Mouse (Mus musculus): ENCODE measurements around the gene Rerg. TPM values are rescaled to one million over a fixed set of nuclear protein-coding genes. Genes with fewer than 3 reads are reported as not detected.

Rerg gene
- total RNA-seq, 2 experiments from 2014 or later = 8.9 to 9.4 TPM

- DNase-seq = peak; percentile 50 to 70
- intact Hi-C loops (cut with DNase I) = loop anchor here (1.0 kb wide), 2 partner anchors 71 to 94 kb away; no protein-coding TSS in a partner anchor
Observed at GRCm38 (mm10) chr6:137098232-137099191, 71.8 kb downstream of the Rerg start.

GRCm38 (mm10) chr6:137094475-137094874 is 75.8 kb downstream of the Rerg start:
- intact Hi-C loops (cut with DNase I) = no loop called here

GRCm38 (mm10) chr6:137088469-137088868 is 81.8 kb downstream of the Rerg start:
- intact Hi-C loops (cut with DNase I) = no loop called here
- no peak for DNase-seq

More at GRCm38 (mm10) chr6:137094475-137094874, 75.8 kb downstream of the Rerg start:
- DNase-seq = no peak

- intact Hi-C loops (cut with DNase I) = no loop called here
- no peak for DNase-seq
Observed at GRCm38 (mm10) chr6:137087956-137088355, 82.3 kb downstream of the Rerg start.

GRCm38 (mm10) chr6:137087470-137087869 is 82.8 kb downstream of the Rerg start:
- DNase-seq = no peak
- intact Hi-C loops (cut with DNase I) = no loop called here

- DNase-seq = no peak
- intact Hi-C loops (cut with DNase I) = no loop called here
Observed at GRCm38 (mm10) chr6:137079701-137080100, 90.6 kb downstream of the Rerg start.

- intact Hi-C loops (cut with DNase I) = no loop called here
- no peak for DNase-seq
Observed at GRCm38 (mm10) chr6:137076731-137077130, 93.6 kb downstream of the Rerg start.

GRCm38 (mm10) chr6:137076225-137076624 is 94.1 kb downstream of the Rerg start:
- intact Hi-C loops (cut with DNase I) = no loop called here
- DNase-seq = no peak

- intact Hi-C loops (cut with DNase I) = no loop called here
- no peak for DNase-seq
Observed at GRCm38 (mm10) chr6:137072256-137072655, 98.0 kb downstream of the Rerg start.

- intact Hi-C loops (cut with DNase I) = no loop called here
- no peak for DNase-seq
Observed at GRCm38 (mm10) chr6:137071466-137071865, 98.8 kb downstream of the Rerg start.

GRCm38 (mm10) chr6:137065506-137065905 is 104.8 kb downstream of the Rerg start:
- no peak for DNase-seq
- intact Hi-C loops (cut with DNase I) = no loop called here

- intact Hi-C loops (cut with DNase I) = no loop called here
- DNase-seq = no peak
Observed at GRCm38 (mm10) chr6:137064786-137065185, 105.5 kb downstream of the Rerg start.

- intact Hi-C loops (cut with DNase I) = no loop called here
- no peak for DNase-seq
Observed at GRCm38 (mm10) chr6:137063239-137063940, 106.9 kb downstream of the Rerg start.

GRCm38 (mm10) chr6:137061880-137062531 is 108.3 kb downstream of the Rerg start:
- intact Hi-C loops (cut with DNase I) = no loop called here
- no peak for DNase-seq

- intact Hi-C loops (cut with DNase I) = no loop called here
- no peak for DNase-seq
Observed at GRCm38 (mm10) chr6:137060595-137060994, 109.7 kb downstream of the Rerg start.

- intact Hi-C loops (cut with DNase I) = no loop called here
- no peak for DNase-seq
Observed at GRCm38 (mm10) chr6:137058257-137058656, 112.0 kb downstream of the Rerg start.

GRCm38 (mm10) chr6:137054073-137054472 is 116.2 kb downstream of the Rerg start:
- intact Hi-C loops (cut with DNase I) = loop anchor here (5.0 kb wide), 2 partner anchors 113 to 138 kb away; no protein-coding TSS in a partner anchor
- DNase-seq = no peak

- peak; percentile 17 to 40 for DNase-seq
- intact Hi-C loops (cut with DNase I) = loop anchor here (5.0 kb wide), 2 partner anchors 114 to 139 kb away; no protein-coding TSS in a partner anchor
Observed at GRCm38 (mm10) chr6:137053464-137053863, 116.8 kb downstream of the Rerg start.

- intact Hi-C loops (cut with DNase I) = loop anchor here (5.0 kb wide), 2 partner anchors 114 to 139 kb away; no protein-coding TSS in a partner anchor
Observed at GRCm38 (mm10) chr6:137053006-137053405, 117.3 kb downstream of the Rerg start.

GRCm38 (mm10) chr6:137047036-137047435 is 123.3 kb downstream of the Rerg start:
- DNase-seq = no peak
- intact Hi-C loops (cut with DNase I) = no loop called here

More at GRCm38 (mm10) chr6:137053006-137053405, 117.3 kb downstream of the Rerg start:
- DNase-seq = no peak
